Mouse (Mus musculus): Measurements from ENCODE around the gene Macrod2.
A peak's percentile ranks its signal among the peaks of the same experiment; 100 is the strongest.

The Macrod2 gene

GRCm38 (mm10) chr2:142187428-142187827 is 1792.3 kb downstream of the Macrod2 start:
- peak; percentile 42 for DNase-seq (ENCODE audit: inconsistent ontology term)

- no peak for DNase-seq (ENCODE audit: inconsistent ontology term)
These were observed 1822.3 kb downstream of the Macrod2 start for GRCm38 (mm10) chr2:142217371-142217770.

- DNase-seq (ENCODE audit: inconsistent ontology term), result peak; percentile 3
These were observed 1827.2 kb downstream of the Macrod2 start for GRCm38 (mm10) chr2:142222137-142222921.

GRCm38 (mm10) chr2:142222926-142223325 is 1827.8 kb downstream of the Macrod2 start:
- DNase-seq (ENCODE audit: inconsistent ontology term), result no peak

GRCm38 (mm10) chr2:142230985-142231549 is 1836.0 kb downstream of the Macrod2 start:
- DNase-seq (ENCODE audit: inconsistent ontology term), result no peak

- DNase-seq (ENCODE audit: inconsistent ontology term), result no peak
These were observed 1837.7 kb downstream of the Macrod2 start for GRCm38 (mm10) chr2:142232828-142233227.

GRCm38 (mm10) chr2:142243483-142243882 is 1848.4 kb downstream of the Macrod2 start:
- no peak for DNase-seq (ENCODE audit: inconsistent ontology term)

- DNase-seq (ENCODE audit: inconsistent ontology term), result no peak
These were observed 1855.3 kb downstream of the Macrod2 start for GRCm38 (mm10) chr2:142250383-142250782.

GRCm38 (mm10) chr2:142251518-142251917 is 1856.4 kb downstream of the Macrod2 start:
- no peak for DNase-seq (ENCODE audit: inconsistent ontology term)

GRCm38 (mm10) chr2:142253913-142254312 is 1858.8 kb downstream of the Macrod2 start:
- peak; percentile 48 for DNase-seq (ENCODE audit: inconsistent ontology term)

- peak; percentile 2 for DNase-seq (ENCODE audit: inconsistent ontology term)
These were observed 1859.5 kb downstream of the Macrod2 start for GRCm38 (mm10) chr2:142254566-142254965.

GRCm38 (mm10) chr2:142257501-142257900 is 1862.4 kb downstream of the Macrod2 start:
- no peak for DNase-seq (ENCODE audit: inconsistent ontology term)

GRCm38 (mm10) chr2:142261046-142261445 is 1865.9 kb downstream of the Macrod2 start:
- DNase-seq (ENCODE audit: inconsistent ontology term), result no peak

- DNase-seq (ENCODE audit: inconsistent ontology term), result no peak
These were observed 1869.6 kb downstream of the Macrod2 start for GRCm38 (mm10) chr2:142264697-142265096.

- DNase-seq (ENCODE audit: inconsistent ontology term), result no peak
These were observed 1872.7 kb downstream of the Macrod2 start for GRCm38 (mm10) chr2:142267836-142268235.

GRCm38 (mm10) chr2:142286761-142287160 is 1891.7 kb downstream of the Macrod2 start:
- no peak for DNase-seq (ENCODE audit: inconsistent ontology term)

GRCm38 (mm10) chr2:142294831-142295230 is 1899.7 kb downstream of the Macrod2 start:
- no peak for DNase-seq (ENCODE audit: inconsistent ontology term)

- no peak for DNase-seq (ENCODE audit: inconsistent ontology term)
These were observed 1908.2 kb downstream of the Macrod2 start for GRCm38 (mm10) chr2:142303098-142303911.

- no peak for DNase-seq (ENCODE audit: inconsistent ontology term)
These were observed 1908.7 kb downstream of the Macrod2 start for GRCm38 (mm10) chr2:142303912-142304182.

GRCm38 (mm10) chr2:142323158-142323557 is 1928.0 kb downstream of the Macrod2 start:
- no peak for DNase-seq (ENCODE audit: inconsistent ontology term)

GRCm38 (mm10) chr2:142326737-142327136 is 1931.6 kb downstream of the Macrod2 start:
- no peak for DNase-seq (ENCODE audit: inconsistent ontology term)

- DNase-seq (ENCODE audit: inconsistent ontology term), result no peak
These were observed 1934.7 kb downstream of the Macrod2 start for GRCm38 (mm10) chr2:142329761-142330160.
